Mouse (Mus musculus) frontal cortex, postnatal 25 days (tissue): ENCODE data around the gene Cradd.

Experiments
- DNase-seq, 2 experiments: peaks; one replicate each; pipeline ENCODE4 v3.0.0; 2022; ENCODE audit warnings: low spot score in 2 of 2

Cradd gene

DNA sequence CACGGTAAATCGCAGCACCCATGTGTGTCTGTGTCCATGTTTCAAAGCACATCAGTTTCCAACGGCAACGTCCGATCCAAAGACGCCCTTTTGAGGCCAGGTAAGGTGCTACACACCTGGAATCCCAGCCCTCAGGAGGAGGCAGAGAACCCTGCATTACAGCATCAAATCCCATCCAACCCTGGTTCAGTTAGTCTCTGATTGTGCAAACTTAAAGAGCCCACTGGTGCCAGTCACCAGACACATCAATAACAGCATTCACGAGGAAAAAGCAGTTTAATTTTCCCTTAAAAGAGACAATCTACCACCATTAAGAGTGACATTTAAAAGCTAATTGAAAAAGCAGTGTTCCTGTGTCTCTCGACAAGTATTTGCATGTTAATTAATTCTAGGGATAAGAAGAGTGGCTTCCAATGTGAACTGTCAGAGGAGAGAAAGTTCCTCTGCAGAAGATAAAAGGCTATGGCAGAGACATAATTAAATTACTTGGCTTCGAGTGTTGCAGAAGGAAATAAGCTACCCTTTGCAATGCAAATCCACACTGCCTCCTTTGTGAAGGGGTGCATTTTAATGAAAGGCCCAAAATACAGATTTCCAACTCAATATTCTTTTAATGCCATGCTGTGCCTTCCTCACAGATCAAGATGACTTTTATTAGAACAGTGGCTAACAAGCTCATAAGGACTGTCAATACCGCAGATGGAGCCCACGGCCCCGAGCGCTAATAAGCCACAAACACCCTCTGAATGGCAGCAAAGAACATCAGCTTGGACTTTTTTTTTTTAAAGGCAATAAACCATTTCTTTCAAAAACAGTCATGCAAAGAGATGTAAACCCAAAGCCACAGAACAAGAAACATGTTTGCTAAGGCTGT is 84.5 kb downstream of the Cradd start:
- DNase-seq, result no peak

GRCm38 (mm10) chr10:95238667-95239066 is 85.3 kb downstream of the Cradd start:
- DNase-seq, result no peak

- DNase-seq, result no peak
Measured at GRCm38 (mm10) chr10:95236226-95236625, 87.7 kb downstream of the Cradd start.

DNA sequence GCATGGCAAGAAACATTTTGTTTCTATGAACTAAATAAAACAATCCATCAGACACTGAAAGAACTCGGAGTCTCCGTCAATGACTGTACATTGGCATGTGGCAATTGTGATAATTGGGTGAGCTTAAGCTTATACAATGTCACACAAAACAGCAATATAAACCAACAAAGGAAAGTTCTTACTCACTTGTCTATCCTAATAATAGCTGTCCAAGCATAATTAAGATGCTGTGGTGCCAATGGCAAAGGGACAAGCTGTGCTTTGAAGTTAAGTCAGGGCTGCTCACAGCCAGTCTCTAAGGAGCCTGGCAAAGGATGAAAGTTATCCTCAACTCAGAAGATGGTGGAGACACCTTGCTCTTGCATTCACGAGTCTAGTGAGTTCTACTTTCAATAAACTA is 89.3 kb downstream of the Cradd start:
- no peak for DNase-seq

DNA sequence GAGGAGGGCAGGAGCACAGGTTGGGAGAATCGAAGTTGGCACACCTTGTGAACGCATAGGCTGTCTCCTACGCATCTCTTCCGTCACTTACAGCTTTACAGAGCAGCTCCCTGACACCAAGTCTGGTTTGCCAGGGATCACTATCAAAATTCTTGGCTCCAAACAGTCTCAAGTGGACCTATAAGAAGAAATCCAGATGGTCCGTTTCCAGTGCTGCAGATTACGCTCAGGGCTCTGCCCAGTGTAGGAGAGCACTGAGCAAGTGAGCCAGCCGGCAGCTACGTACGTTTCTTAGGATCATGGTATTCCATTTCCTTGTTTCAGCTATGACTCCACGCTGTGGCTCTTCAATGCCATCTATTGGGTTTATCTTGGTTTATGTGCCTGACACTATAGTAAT is 90.9 kb downstream of the Cradd start:
- DNase-seq, result no peak

- DNase-seq, result no peak
Measured at GRCm38 (mm10) chr10:95232554-95232953, 91.4 kb downstream of the Cradd start.

GRCm38 (mm10) chr10:95228192-95228591 is 95.7 kb downstream of the Cradd start:
- no peak for DNase-seq

DNA sequence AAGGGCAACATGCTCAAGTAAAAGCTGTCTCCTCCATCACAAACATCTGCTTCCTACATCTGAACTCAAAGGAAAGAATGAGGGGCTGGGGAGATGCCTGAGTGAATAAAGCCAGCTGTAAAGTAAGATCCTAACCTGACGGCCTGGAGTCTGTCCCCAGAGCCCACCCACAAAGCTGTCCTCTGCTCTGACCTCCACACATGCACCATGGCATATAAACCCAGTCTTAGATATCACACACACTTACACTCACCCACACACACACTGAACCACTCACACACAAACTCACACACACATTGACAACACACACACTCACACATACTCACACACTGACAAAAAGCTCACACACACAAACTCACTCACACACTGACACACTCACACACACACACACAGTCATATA is 96.3 kb downstream of the Cradd start:
- DNase-seq, result no peak

DNA sequence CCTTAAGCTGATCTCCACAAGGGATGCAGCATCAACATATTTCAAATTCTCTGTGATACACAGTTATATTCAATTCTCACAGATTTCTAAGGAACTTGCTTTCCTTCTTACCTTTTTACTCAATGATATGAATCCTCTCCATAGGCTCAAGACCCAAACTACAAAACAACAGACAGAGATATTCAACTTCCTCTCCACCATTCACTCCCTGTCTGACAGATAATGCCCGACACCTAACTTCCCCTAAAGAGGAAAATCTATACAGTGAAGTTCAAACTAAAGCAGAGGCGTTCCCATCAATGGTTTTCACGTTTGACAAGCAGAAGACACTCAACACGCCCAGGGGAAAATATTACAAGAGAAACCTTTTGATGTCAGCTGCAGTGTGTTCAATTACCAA is 97.2 kb downstream of the Cradd start:
- DNase-seq, result no peak

DNA sequence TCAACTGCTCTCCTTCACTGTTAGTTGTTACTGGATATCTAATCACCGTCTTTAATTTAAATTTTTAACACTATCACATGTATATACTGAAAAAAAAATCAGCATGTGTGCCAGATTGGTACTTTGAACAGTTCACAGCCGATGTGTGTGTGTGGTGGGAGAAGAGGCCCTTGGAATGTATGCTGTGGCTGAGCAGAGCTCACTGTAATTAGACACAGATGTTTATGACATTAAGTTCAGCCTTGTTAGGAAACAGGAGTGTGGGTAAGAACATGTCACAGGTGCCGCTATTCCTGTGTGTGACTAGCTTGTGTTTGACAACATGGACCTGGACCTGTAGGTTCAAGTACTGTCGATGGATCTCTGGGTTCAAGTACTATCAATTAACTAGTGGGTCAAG is 98.9 kb downstream of the Cradd start:
- no peak for DNase-seq

- DNase-seq, result no peak
Measured at GRCm38 (mm10) chr10:95223211-95223610, 100.7 kb downstream of the Cradd start.

DNA sequence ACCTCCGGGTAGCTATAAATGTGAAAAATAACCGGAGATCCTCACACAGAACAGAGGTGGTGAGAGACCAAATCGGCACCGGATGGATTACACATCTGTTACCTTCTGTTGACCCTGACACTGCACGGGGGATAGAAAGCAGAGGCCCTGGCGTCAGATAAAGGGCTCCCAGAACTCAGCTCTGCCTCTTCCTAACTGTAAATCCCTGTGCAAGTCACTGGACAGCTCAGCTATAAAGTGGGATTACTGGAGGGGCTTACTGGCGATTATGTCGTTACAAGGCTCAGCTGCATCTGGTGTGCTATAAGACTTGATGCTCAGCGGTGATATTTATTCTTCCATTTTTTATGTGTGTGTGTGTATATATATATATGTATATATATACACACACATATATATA is 102.0 kb downstream of the Cradd start:
- no peak for DNase-seq

- no peak for DNase-seq
Measured at GRCm38 (mm10) chr10:95220536-95220935, 103.4 kb downstream of the Cradd start.

GRCm38 (mm10) chr10:95218683-95219060 is 105.3 kb downstream of the Cradd start:
- DNase-seq, result no peak

- no peak for DNase-seq
Measured at GRCm38 (mm10) chr10:95217956-95218682, 105.8 kb downstream of the Cradd start.

GRCm38 (mm10) chr10:95215324-95215723 is 108.6 kb downstream of the Cradd start:
- no peak for DNase-seq

- no peak for DNase-seq
Measured at GRCm38 (mm10) chr10:95213820-95214219, 110.1 kb downstream of the Cradd start.

GRCm38 (mm10) chr10:95213311-95213710 is 110.6 kb downstream of the Cradd start:
- no peak for DNase-seq

DNA sequence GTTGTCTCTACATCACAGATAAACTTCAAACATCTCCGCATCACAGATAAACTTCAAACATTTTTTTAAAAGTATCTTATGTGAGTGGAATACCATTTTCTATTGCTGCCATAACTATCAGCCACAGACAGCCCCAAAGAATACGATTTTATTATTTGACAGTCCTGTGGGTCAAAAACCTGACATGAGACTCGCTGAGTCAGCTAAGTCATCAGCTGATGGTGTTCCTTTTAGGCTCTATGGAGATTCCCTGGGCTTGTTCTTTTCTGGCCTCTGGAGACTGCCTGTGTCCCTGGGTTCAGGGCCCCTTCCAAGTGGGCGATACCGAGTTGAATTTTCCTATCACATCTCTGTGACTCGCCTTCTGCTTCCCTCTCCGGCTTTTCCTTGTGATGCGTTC is 112.3 kb downstream of the Cradd start:
- DNase-seq, result no peak

GRCm38 (mm10) chr10:95210664-95211372 is 113.1 kb downstream of the Cradd start:
- DNase-seq, result no peak

- no peak for DNase-seq
Measured at GRCm38 (mm10) chr10:95210167-95210566, 113.8 kb downstream of the Cradd start.

DNA sequence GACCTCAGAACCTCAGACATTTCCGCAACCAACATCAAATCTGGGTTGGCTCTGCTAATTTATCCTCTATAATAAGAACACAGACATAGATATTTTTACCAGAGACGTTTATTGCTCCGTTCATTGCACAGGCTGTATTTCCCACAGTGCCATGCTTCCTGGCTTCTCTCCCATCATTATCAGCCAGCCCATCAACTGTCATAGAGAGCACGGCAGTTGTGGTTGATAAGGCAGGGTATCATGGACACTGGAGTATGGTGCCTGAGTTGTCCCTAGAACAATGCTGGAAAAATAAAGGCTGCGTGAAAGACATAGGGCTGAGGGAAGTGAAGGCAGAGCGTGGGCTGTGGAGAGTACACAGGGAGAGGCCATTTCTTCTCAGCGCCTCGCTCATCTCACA is 116.5 kb downstream of the Cradd start:
- DNase-seq, result no peak

DNA sequence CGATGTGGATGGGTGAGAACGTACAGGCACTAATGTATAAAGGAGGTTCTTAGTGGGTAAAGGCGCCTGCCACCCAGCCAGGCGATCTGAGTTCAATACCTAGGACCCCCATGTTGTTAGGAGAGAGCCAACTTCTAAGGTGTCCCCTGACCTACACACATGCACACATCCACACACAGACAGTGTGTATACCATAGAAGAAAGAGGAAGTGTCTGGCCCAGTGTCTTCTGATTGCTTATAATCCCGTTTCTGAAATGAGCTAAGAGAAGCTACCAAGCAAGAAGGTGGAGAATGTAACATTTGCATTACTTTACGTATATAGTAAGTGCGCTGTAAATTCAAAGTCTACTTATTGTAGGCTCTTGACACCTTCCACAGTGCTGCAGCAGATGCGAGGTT is 122.4 kb downstream of the Cradd start:
- no peak for DNase-seq
